Mouse (Mus musculus) urinary bladder, postnatal 0 days (tissue): ENCODE results near the gene Gabrd. TPM values are rescaled to one million over a fixed set of nuclear protein-coding genes. Genes with fewer than 3 reads are reported as not detected.

Experiments used
- polyA plus RNA-seq: library from polyadenylated mRNA; unstranded; fragments of >200 nt; fragmentation: Nextera tagmentation; extraction: Ambion mirVana; gene quantifications from 2 replicates; pipeline ENCODE4 v1.2.1, GENCODE M21; 2015

Gene Gabrd
- 0.06 and 0.13 TPM in 2 replicates for polyA plus RNA-seq

GRCm38 (mm10) chr4:155397511-155398221 is at the start of gene Gabrd:
TSS of gene Gabrd (minus strand) at chr4:155398112.

GRCm38 (mm10) chr4:155409058-155409776 is 11.3 kb upstream of the Gabrd start, which contains the start of gene Cfap74:
TSS of gene Cfap74 (plus strand) at chr4:155409190.

GRCm38 (mm10) chr4:155361303-155361791 is 36.6 kb downstream of the Gabrd start, which contains the start of gene Prkcz:
TSS of gene Prkcz (minus strand) at chr4:155361361.

Other genes with a start within 250 kb of the Gabrd start
- 13.0 and 15.6 TPM in 2 replicates for gene Ski, start 175.5 kb downstream of the Gabrd start, polyA plus RNA-seq
- 56.0 and 59.0 TPM in 2 replicates for gene Faap20, start 148.3 kb downstream of the Gabrd start, polyA plus RNA-seq
- gene Prkcz, start 36.8 kb downstream of the Gabrd start, polyA plus RNA-seq, result 14.7 and 15.1 TPM in 2 replicates
- gene Cfap74, start 11.1 kb upstream of the Gabrd start, polyA plus RNA-seq, result 1.0 and 1.2 TPM in 2 replicates
- gene Tmem52, start 71.0 kb upstream of the Gabrd start, polyA plus RNA-seq, result not detected in 2 replicates
- gene Gnb1, start 93.2 kb upstream of the Gabrd start, polyA plus RNA-seq, result 288 and 312 TPM in 2 replicates
- 66.8 and 68.5 TPM in 2 replicates for gene Nadk, start 164.3 kb upstream of the Gabrd start, polyA plus RNA-seq
- 3.1 and 3.8 TPM in 2 replicates for gene Slc35e2, start 203.3 kb upstream of the Gabrd start, polyA plus RNA-seq
- 45.0 and 53.4 TPM in 2 replicates for gene Cdk11b, start 226.7 kb upstream of the Gabrd start, polyA plus RNA-seq
- gene Gm10563, start 247.3 kb upstream of the Gabrd start, polyA plus RNA-seq, result not detected in 2 replicates